Mouse (Mus musculus): ENCODE measurements around the gene Defb15. TPM values are rescaled to one million over a fixed set of nuclear protein-coding genes. Genes with fewer than 3 reads are reported as not detected.
"Not testable (repeated sequence)": the region's sequence is repeated elsewhere in the genome, so short reads cannot be mapped to it uniquely, and the experiment has no call there.

Gene Defb15
- polyA plus RNA-seq, 1 experiment: not detected

DNA sequence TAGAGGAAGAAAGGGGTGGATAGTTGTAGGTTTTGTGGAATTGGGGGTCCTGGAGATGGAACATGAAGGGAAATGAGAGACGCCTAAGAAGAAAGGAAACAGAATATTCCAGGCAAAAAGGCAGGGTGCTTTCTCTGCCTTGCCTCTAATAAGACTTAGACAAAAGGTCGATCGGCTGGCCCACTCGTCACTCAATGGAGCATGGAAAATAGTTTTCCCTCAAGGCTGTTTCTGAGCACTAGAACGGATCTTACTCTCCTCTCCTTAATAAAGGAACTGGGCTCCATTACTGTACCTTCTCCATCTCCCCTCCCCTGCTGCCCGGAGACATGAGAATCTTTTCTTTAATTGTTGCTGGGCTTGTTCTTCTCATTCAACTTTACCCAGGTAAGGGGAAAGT is 14.0 kb upstream of the Defb15 start, which contains the start of gene Defb13:
Gene Defb13 (plus strand): TSS at position 301 of the 400 bp plus-strand sequence.
- no peaks in the 10 kb centered on the region for H3K4me1 ChIP-seq (ENCODE audit: control insufficient read depth, insufficient read depth, low read length)
- TF ChIP-seq POLR2A (IDR thresholded peaks at IDR 0.05; ENCODE audit: insufficient read depth, low read depth, low read length) (no peak), CTCF (IDR thresholded peaks at IDR 0.05; ENCODE audit: insufficient read depth, low read depth, low read length) (no peak)
- no peak within 1 kb of the TSS for H3K4me3 ChIP-seq (ENCODE audit: insufficient read depth, low read depth, low read length)
- H3K27ac ChIP-seq (ENCODE audit: insufficient read depth, low read depth, low read length): no peak within 1 kb of the TSS
- 72% methylated on average over 6 of the region's 6 CpGs for WGBS

DNA sequence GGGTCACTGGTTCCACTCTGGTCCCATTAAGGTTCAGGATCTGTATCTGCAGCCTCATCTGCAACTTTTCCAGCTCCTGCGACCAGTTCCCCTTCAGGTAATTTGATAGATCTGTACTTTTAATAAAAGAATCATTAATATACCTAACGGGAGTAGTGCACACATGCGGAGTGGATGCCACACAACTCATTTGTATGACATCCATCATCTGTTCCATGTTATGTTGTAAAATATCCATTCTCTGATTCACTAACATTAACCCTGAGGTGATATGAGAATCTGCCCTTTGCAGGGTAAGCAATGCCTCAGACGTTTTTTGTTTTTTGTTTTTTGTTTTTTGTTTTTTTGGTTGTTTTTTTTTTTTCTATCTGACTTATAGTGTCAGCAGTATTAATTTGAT is 5.5 kb upstream of the Defb15 start, which contains the start of gene Defb35:
Gene Defb35 (plus strand): TSS at position 301 of the 400 bp plus-strand sequence.
- not testable (repeated sequence) for H3K4me1 ChIP-seq (ENCODE audit: control insufficient read depth, insufficient read depth, low read length); H3K27ac ChIP-seq (ENCODE audit: insufficient read depth, low read depth, low read length); H3K4me3 ChIP-seq (ENCODE audit: insufficient read depth, low read depth, low read length)
- 83% methylated on average over 4 of the region's 4 CpGs for WGBS

DNA sequence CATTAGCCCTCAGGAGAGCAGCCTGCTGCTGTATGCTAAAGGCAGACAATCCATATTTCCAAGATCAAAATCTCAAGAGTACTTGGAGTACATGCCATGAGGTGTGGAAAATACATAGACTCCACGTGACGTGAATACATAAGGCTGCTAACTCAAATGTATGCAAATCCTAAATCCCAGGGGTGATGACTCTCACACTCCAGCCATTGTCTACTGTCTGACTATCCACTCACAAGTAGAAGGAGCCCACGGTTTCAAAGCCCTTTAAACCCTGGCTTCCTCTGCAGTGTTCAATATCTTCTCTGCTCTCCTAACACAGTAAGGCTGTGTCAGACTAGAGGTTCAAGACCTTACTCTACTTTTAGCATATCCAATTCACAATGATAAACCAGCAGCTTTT is 1.8 kb downstream of the Defb15 start:
- WGBS: 73% methylated on average over 3 of the region's 3 CpGs
- not testable (repeated sequence) for H3K27ac ChIP-seq (ENCODE audit: insufficient read depth, low read depth, low read length)

DNA sequence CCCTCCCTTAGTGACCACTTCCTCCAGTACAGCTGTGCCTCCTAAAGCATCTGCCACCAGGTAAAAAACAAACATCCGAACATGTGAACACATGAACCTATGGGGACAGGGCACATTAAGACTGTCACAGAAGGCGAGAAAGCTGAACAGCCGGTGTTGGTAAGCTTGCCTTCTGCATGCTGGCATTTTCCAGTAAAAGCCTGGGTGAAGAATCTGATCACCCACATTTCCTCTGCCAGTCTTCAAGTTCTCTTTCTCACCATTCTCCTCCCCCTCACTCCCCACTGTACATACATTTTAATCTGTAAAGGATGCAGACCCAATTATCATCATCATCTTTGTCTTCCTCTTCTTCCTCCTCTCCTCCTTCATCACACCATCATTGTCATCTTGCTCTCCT is 16.9 kb downstream of the Defb15 start:
- Histone ChIP-seq H3K27ac (ENCODE audit: insufficient read depth, low read depth, low read length) (no peak overlapping the region), H3K4me3 (ENCODE audit: insufficient read depth, low read depth, low read length) (no peak overlapping the region), H3K4me1 (ENCODE audit: control insufficient read depth, insufficient read depth, low read length) (no peaks in the 10 kb centered on the region)
- TF ChIP-seq CTCF (IDR thresholded peaks at IDR 0.05; ENCODE audit: insufficient read depth, low read depth, low read length) (no peak), POLR2A (IDR thresholded peaks at IDR 0.05; ENCODE audit: insufficient read depth, low read depth, low read length) (no peak)
- 84% methylated on average over 3 of the region's 3 CpGs for WGBS

More for the DNA sequence above, 1.8 kb downstream of the Defb15 start:
- not testable (repeated sequence) for H3K4me3 ChIP-seq (ENCODE audit: insufficient read depth, low read depth, low read length); H3K4me1 ChIP-seq (ENCODE audit: control insufficient read depth, insufficient read depth, low read length)

DNA sequence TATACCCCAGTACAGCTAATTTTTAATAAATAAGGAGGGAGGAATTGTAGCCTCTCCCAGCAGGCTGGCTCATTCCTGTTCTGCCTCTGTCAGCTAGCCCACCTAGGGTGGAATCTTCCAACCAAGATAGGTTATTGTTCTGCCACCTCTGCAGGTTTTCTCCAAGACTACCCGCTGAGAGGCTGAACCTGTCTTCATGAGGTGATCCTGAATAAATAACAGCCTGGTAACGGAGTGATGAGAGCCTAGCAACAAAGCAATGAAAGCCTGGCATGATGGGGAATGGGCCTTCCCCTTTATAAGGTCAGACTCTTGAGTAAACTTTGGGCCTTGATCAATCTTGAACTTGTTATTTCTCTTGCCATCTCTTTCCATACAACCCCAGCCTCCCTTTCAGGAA is 20.0 kb downstream of the Defb15 start:
- TF ChIP-seq CTCF (IDR thresholded peaks at IDR 0.05; ENCODE audit: insufficient read depth, low read depth, low read length) (no peak), POLR2A (IDR thresholded peaks at IDR 0.05; ENCODE audit: insufficient read depth, low read depth, low read length) (no peak)

DNA sequence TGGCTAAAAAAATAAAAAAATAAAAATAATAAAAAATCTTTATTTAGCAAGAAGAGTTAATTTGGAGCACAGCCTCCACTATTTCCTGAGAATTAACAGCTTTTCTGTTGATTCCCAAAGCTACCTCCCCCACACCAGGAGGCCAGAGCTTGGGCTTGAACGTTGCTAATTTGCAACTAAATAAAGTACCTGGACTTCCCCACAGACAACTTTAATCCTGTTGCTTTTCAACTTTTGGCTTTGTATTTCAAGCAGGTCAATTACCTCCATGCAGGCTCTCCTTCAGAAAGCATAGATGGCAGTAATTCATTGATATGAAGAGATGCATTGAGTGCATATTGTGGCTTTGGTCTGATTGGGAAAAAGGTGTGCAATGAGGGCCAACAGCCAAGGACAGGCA is 20.6 kb downstream of the Defb15 start:
- Histone ChIP-seq H3K4me3 (ENCODE audit: insufficient read depth, low read depth, low read length) (no peak overlapping the region), H3K4me1 (ENCODE audit: control insufficient read depth, insufficient read depth, low read length) (no peaks in the 10 kb centered on the region), H3K27ac (ENCODE audit: insufficient read depth, low read depth, low read length) (no peak overlapping the region)
- no peak for TF ChIP-seq CTCF (IDR thresholded peaks at IDR 0.05; ENCODE audit: insufficient read depth, low read depth, low read length)
- TF ChIP-seq POLR2A (IDR thresholded peaks at IDR 0.05; ENCODE audit: insufficient read depth, low read depth, low read length): no peak
- WGBS: 9% methylated on average over 1 of the region's 1 CpGs

More for the DNA sequence above, 20.0 kb downstream of the Defb15 start:
- H3K4me3 ChIP-seq (ENCODE audit: insufficient read depth, low read depth, low read length): no peak overlapping the region
- no peaks in the 10 kb centered on the region for H3K4me1 ChIP-seq (ENCODE audit: control insufficient read depth, insufficient read depth, low read length)
- no peak overlapping the region for H3K27ac ChIP-seq (ENCODE audit: insufficient read depth, low read depth, low read length)
- WGBS: 33% methylated on average over 2 of the region's 2 CpGs

DNA sequence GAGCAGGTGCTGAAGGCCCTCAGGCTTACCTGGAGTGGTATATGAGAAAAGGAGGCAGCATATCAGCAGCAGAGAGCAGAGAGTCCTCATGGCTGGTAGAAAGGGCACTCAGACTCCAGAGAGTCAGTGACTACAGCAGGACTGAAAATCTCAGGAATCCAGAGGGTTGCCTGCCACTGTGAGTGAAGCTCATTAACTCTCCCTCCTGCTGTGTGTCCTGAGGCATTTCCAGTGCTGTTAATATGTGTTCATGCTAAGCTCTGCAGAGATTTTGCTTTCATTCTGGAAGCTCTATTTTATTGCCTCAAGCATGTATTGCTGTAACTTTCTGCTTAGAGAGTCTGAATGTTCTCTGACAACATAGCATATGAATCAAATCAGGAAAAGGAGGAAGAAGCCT is 26.2 kb downstream of the Defb15 start, which contains the start of gene Defb11:
Gene Defb11 (minus strand): TSS at position 123 of the 400 bp plus-strand sequence.
- not testable (repeated sequence) for H3K27ac ChIP-seq (ENCODE audit: insufficient read depth, low read depth, low read length); H3K4me3 ChIP-seq (ENCODE audit: insufficient read depth, low read depth, low read length); H3K4me1 ChIP-seq (ENCODE audit: control insufficient read depth, insufficient read depth, low read length)

DNA sequence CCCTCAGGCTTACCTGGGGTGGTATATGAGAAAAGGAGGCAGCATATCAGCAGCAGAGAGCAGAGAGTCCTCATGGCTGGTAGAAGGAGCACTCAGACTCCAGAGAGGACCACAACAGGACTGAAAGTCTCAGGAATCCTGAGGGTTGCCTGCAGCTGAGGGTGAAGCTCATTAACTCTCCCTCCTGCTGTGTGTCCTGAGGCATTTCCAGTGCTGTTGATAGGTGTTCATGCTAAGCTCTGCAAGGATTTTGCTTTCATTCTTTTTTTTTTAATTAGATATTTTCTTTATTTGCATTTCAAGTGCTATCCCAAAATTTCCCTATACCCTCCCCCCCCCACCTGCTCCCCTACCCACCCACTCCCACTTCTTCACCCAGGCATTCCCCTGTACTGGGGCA is 47.2 kb downstream of the Defb15 start, which contains the start of gene Defb9:
Gene Defb9 (minus strand): TSS at position 101 of the 400 bp plus-strand sequence.
- H3K4me1 ChIP-seq (ENCODE audit: control insufficient read depth, insufficient read depth, low read length); H3K27ac ChIP-seq (ENCODE audit: insufficient read depth, low read depth, low read length); H3K4me3 ChIP-seq (ENCODE audit: insufficient read depth, low read depth, low read length): not testable (repeated sequence)

Other genes starting within 250 kb of the Defb15 start
- not detected in 2 replicates for gene AY761184, start 229.1 kb downstream of the Defb15 start, polyA plus RNA-seq (2012; ENCODE audit: insufficient read depth, insufficient read length, low replicate concordance, missing spikeins)
- gene Defa24, start 198.2 kb downstream of the Defb15 start, polyA plus RNA-seq (2012; ENCODE audit: insufficient read depth, insufficient read length, low replicate concordance, missing spikeins): not detected in 2 replicates
- gene Defb50, start 109.2 kb downstream of the Defb15 start, polyA plus RNA-seq (2012; ENCODE audit: insufficient read depth, insufficient read length, low replicate concordance, missing spikeins): not detected in 2 replicates
- gene Defb2, start 92.8 kb downstream of the Defb15 start, polyA plus RNA-seq (2012; ENCODE audit: insufficient read depth, insufficient read length, low replicate concordance, missing spikeins): not detected in 2 replicates
- not detected in 2 replicates for gene Defb10, start 73.8 kb downstream of the Defb15 start, polyA plus RNA-seq (2012; ENCODE audit: insufficient read depth, insufficient read length, low replicate concordance, missing spikeins)
- gene Defb9, start 47.3 kb downstream of the Defb15 start, polyA plus RNA-seq (2012; ENCODE audit: insufficient read depth, insufficient read length, low replicate concordance, missing spikeins): not detected in 2 replicates
- gene Defb11, start 26.3 kb downstream of the Defb15 start, polyA plus RNA-seq (2012; ENCODE audit: insufficient read depth, insufficient read length, low replicate concordance, missing spikeins): not detected in 2 replicates
- not detected in 2 replicates for gene Defb35, start 5.6 kb upstream of the Defb15 start, polyA plus RNA-seq (2012; ENCODE audit: insufficient read depth, insufficient read length, low replicate concordance, missing spikeins)
- gene Defb13, start 14.1 kb upstream of the Defb15 start, polyA plus RNA-seq (2012; ENCODE audit: insufficient read depth, insufficient read length, low replicate concordance, missing spikeins): not detected in 2 replicates
- gene Fam90a1a, start 26.0 kb upstream of the Defb15 start, polyA plus RNA-seq (2012; ENCODE audit: insufficient read depth, insufficient read length, low replicate concordance, missing spikeins): not detected in 2 replicates
- not detected in 2 replicates for gene Ccdc70, start 37.1 kb upstream of the Defb15 start, polyA plus RNA-seq (2012; ENCODE audit: insufficient read depth, insufficient read length, low replicate concordance, missing spikeins)
- not detected in 2 replicates for gene Atp7b, start 127.6 kb upstream of the Defb15 start, polyA plus RNA-seq (2012; ENCODE audit: insufficient read depth, insufficient read length, low replicate concordance, missing spikeins)
- gene Alg11, start 128.0 kb upstream of the Defb15 start, polyA plus RNA-seq (2012; ENCODE audit: insufficient read depth, insufficient read length, low replicate concordance, missing spikeins): not detected in 2 replicates
- not detected in 2 replicates for gene Nek5, start 192.3 kb upstream of the Defb15 start, polyA plus RNA-seq (2012; ENCODE audit: insufficient read depth, insufficient read length, low replicate concordance, missing spikeins)
- not detected in 2 replicates for gene Nek3, start 233.7 kb upstream of the Defb15 start, polyA plus RNA-seq (2012; ENCODE audit: insufficient read depth, insufficient read length, low replicate concordance, missing spikeins)